Mouse (Mus musculus) limb, embryonic 15.5 days (tissue): Measurements from ENCODE around the gene Cdkn1c. TPM values are rescaled to one million over a fixed set of nuclear protein-coding genes. Genes with fewer than 3 reads are reported as not detected.

ENCODE experiments used
- ATAC-seq: fragments of 200-750 bp; cut with Nextera tagmentation; 2 replicates; pipeline ENCODE4 v1.8.0; 2017; ENCODE audit warnings: low read depth, moderate TSS enrichment; ENCODE audit not compliant: insufficient number of reproducible peaks, low FRiP score, low TSS enrichment
- H3K27ac ChIP-seq: fragments of 300-500 bp; sonication (generic); 2 replicates; pipeline ENCODE4 v1.5.1; 2015; ENCODE audit warnings: moderate library complexity, mild to moderate bottlenecking, inconsistent platforms
- H3K27me3 ChIP-seq: fragments of 300-500 bp; sonication (generic); 2 replicates; pipeline ENCODE4 v1.6.1; 2015; ENCODE audit warnings: inconsistent platforms
- H3K36me3 ChIP-seq: fragments of 300-500 bp; sonication (generic); 2 replicates; pipeline ENCODE4 v1.6.1; 2015; ENCODE audit warnings: inconsistent platforms
- H3K4me1 ChIP-seq: fragments of 300-500 bp; sonication (generic); 2 replicates; pipeline ENCODE4 v1.6.1; 2015; ENCODE audit warnings: inconsistent platforms
- H3K4me2 ChIP-seq: fragments of 300-500 bp; sonication (generic); 2 replicates; pipeline ENCODE4 v1.6.1; 2015; ENCODE audit warnings: mild to moderate bottlenecking, inconsistent platforms
- H3K4me3 ChIP-seq: fragments of 300-500 bp; sonication (generic); 2 replicates; pipeline ENCODE4 v1.5.1; 2015; ENCODE audit warnings: mild to moderate bottlenecking, inconsistent platforms
- H3K9ac ChIP-seq: fragments of 300-500 bp; sonication (generic); 2 replicates; pipeline ENCODE4 v1.6.1; 2015; ENCODE audit warnings: inconsistent platforms
- H3K9me3 ChIP-seq: fragments of 300-500 bp; sonication (generic); 2 replicates; pipeline ENCODE4 v1.6.1; 2016; ENCODE audit warnings: inconsistent platforms
- WGBS: fragments of 180-500 bp; shearing (Covaris S2); methylation state at CpG from one replicate; pipeline ENCODE4 v1.1.7; 2015; 5-methylcytosine and 5-hydroxymethylcytosine counted together
- polyA plus RNA-seq: library from polyadenylated mRNA; unstranded; fragments of >200 nt; fragmentation: Nextera tagmentation; extraction: Ambion mirVana; gene quantifications from 2 replicates; pipeline ENCODE4 v1.2.1, GENCODE M21; 2015

The Cdkn1c gene
- polyA plus RNA-seq, 1 experiment from 2014 or later, result 1,248 TPM

GRCm38 (mm10) chr7:143447130-143447529, 13.7 kb downstream of the Cdkn1c start:
- Histone ChIP-seq H3K27me3 (peaks cover 32% of the 10 kb centered on the region), H3K36me3 (no peaks in the 10 kb centered on the region), H3K27ac (no peak overlapping the region), H3K4me1 (peaks cover 31% of the 10 kb centered on the region), H3K4me2 (no peak overlapping the region), H3K4me3 (no peak overlapping the region), H3K9me3 (no peaks in the 10 kb centered on the region), H3K9ac (no peak overlapping the region)
- ATAC-seq, result no peak
- 68% methylated on average over 2 of the region's 2 CpGs for WGBS

GRCm38 (mm10) chr7:143445651-143446460, 15.0 kb downstream of the Cdkn1c start:
- peaks cover 32% of the 10 kb centered on the region for H3K27me3 ChIP-seq
- no peak for ATAC-seq
- 6% methylated on average over 47 of the region's 53 CpGs for WGBS

GRCm38 (mm10) chr7:143444955-143445648, 15.7 kb downstream of the Cdkn1c start:
- H3K27ac ChIP-seq, result no peak overlapping the region
- H3K9me3 ChIP-seq, result no peaks in the 10 kb centered on the region
- peak overlapping the region; percentile 38 for H3K4me3 ChIP-seq
- peak overlapping the region; percentile 38; the same call in 1 of the 2 replicates for H3K9ac ChIP-seq
- peaks cover 31% of the 10 kb centered on the region for H3K4me1 ChIP-seq
- WGBS, result 4% methylated on average over 55 of the region's 55 CpGs
- ATAC-seq, result no peak
- H3K27me3 ChIP-seq, result peaks cover 32% of the 10 kb centered on the region
- H3K36me3 ChIP-seq, result no peaks in the 10 kb centered on the region
- H3K4me2 ChIP-seq, result peak overlapping the region; percentile 75

More at GRCm38 (mm10) chr7:143445651-143446460, 15.0 kb downstream of the Cdkn1c start:
- Histone ChIP-seq H3K27ac (peak overlapping the region; percentile 57), H3K4me1 (peaks cover 31% of the 10 kb centered on the region), H3K9me3 (no peaks in the 10 kb centered on the region), H3K9ac (peak overlapping the region; percentile 38; the same call in 1 of the 2 replicates), H3K4me3 (peak overlapping the region; percentile 38), H3K4me2 (peak overlapping the region; percentile 75), H3K36me3 (no peaks in the 10 kb centered on the region)

GRCm38 (mm10) chr7:143444580-143444954, 16.3 kb downstream of the Cdkn1c start:
- peaks cover 31% of the 10 kb centered on the region for H3K4me1 ChIP-seq
- 49% methylated on average over 8 of the region's 8 CpGs for WGBS
- no peaks in the 10 kb centered on the region for H3K36me3 ChIP-seq
- H3K27me3 ChIP-seq, result peaks cover 32% of the 10 kb centered on the region
- no peak for ATAC-seq
- no peaks in the 10 kb centered on the region for H3K9me3 ChIP-seq
- H3K4me3 ChIP-seq, result 0 out of 2 replicates have a peak overlapping the region, but pooled peaks have one; percentile 38
- H3K4me2 ChIP-seq, result peak overlapping the region; percentile 75; the same call in 1 of the 2 replicates
- H3K27ac ChIP-seq, result no peak overlapping the region
- H3K9ac ChIP-seq, result no peak overlapping the region

- H3K27me3 ChIP-seq, result peaks cover 9% of the 10 kb centered on the region; the same call in 1 of the 2 replicates
- H3K27ac ChIP-seq, result no peak overlapping the region
- H3K36me3 ChIP-seq, result no peaks in the 10 kb centered on the region
- no peak overlapping the region for H3K4me2 ChIP-seq
- peaks cover 11% of the 10 kb centered on the region for H3K4me1 ChIP-seq
- H3K4me3 ChIP-seq, result no peak overlapping the region
- no peak for ATAC-seq
- H3K9me3 ChIP-seq, result no peaks in the 10 kb centered on the region
- no peak overlapping the region for H3K9ac ChIP-seq
- WGBS, result 79% methylated on average over 1 of the region's 1 CpGs
Measured at GRCm38 (mm10) chr7:143438965-143439364, 21.9 kb downstream of the Cdkn1c start.

GRCm38 (mm10) chr7:143437894-143438581, 22.8 kb downstream of the Cdkn1c start:
- Histone ChIP-seq H3K27me3 (0 out of 2 replicates have a peak, but pooled peaks cover 3% of the 10 kb centered on the region), H3K27ac (peak overlapping the region; percentile 54; the same call in 1 of the 2 replicates), H3K4me3 (peak overlapping the region; percentile 45), H3K4me1 (peaks cover 17% of the 10 kb centered on the region), H3K4me2 (peak overlapping the region; percentile 88), H3K9me3 (no peaks in the 10 kb centered on the region), H3K36me3 (no peaks in the 10 kb centered on the region), H3K9ac (peak overlapping the region; percentile 50)
- 2% methylated on average over 55 of the region's 63 CpGs for WGBS
- no peak for ATAC-seq

GRCm38 (mm10) chr7:143437231-143437893, 23.5 kb downstream of the Cdkn1c start:
- H3K4me3 ChIP-seq, result peak overlapping the region; percentile 45
- peak overlapping the region; percentile 54; the same call in 1 of the 2 replicates for H3K27ac ChIP-seq
- no peaks in the 10 kb centered on the region for H3K9me3 ChIP-seq
- ATAC-seq, result no peak
- peak overlapping the region; percentile 50 for H3K9ac ChIP-seq
- peaks cover 18% of the 10 kb centered on the region for H3K4me1 ChIP-seq
- peak overlapping the region; percentile 88 for H3K4me2 ChIP-seq
- 24% methylated on average over 18 of the region's 18 CpGs for WGBS
- H3K27me3 ChIP-seq, result no peaks in the 10 kb centered on the region
- H3K36me3 ChIP-seq, result no peaks in the 10 kb centered on the region

GRCm38 (mm10) chr7:143433331-143433730, 27.5 kb downstream of the Cdkn1c start:
- H3K9ac ChIP-seq, result no peak overlapping the region
- H3K4me1 ChIP-seq, result peaks cover 15% of the 10 kb centered on the region
- no peak overlapping the region for H3K27ac ChIP-seq
- H3K27me3 ChIP-seq, result no peaks in the 10 kb centered on the region
- no peak overlapping the region for H3K4me3 ChIP-seq
- H3K9me3 ChIP-seq, result no peaks in the 10 kb centered on the region
- no peaks in the 10 kb centered on the region for H3K36me3 ChIP-seq
- ATAC-seq, result no peak
- WGBS, result 44% methylated on average over 7 of the region's 7 CpGs
- no peak overlapping the region for H3K4me2 ChIP-seq

GRCm38 (mm10) chr7:143432631-143433030, 28.2 kb downstream of the Cdkn1c start:
- H3K9me3 ChIP-seq, result no peaks in the 10 kb centered on the region
- H3K27ac ChIP-seq, result no peak overlapping the region
- no peaks in the 10 kb centered on the region for H3K27me3 ChIP-seq
- H3K4me1 ChIP-seq, result peaks cover 9% of the 10 kb centered on the region
- H3K4me3 ChIP-seq, result no peak overlapping the region
- no peaks in the 10 kb centered on the region for H3K36me3 ChIP-seq
- H3K9ac ChIP-seq, result no peak overlapping the region
- WGBS, result 81% methylated on average over 1 of the region's 1 CpGs
- no peak overlapping the region for H3K4me2 ChIP-seq
- ATAC-seq, result no peak

- no peak overlapping the region for H3K9ac ChIP-seq
- H3K27me3 ChIP-seq, result no peaks in the 10 kb centered on the region
Measured at GRCm38 (mm10) chr7:143428814-143429499, 31.9 kb downstream of the Cdkn1c start.

More at GRCm38 (mm10) chr7:143428814-143429499, 31.9 kb downstream of the Cdkn1c start:
- no peak overlapping the region for H3K4me2 ChIP-seq
- 0 out of 2 replicates have a peak, but pooled peaks have one; percentile 13 for ATAC-seq
- 79% methylated on average over 2 of the region's 2 CpGs for WGBS
- peaks cover 7% of the 10 kb centered on the region; the same call in 1 of the 2 replicates for H3K4me1 ChIP-seq
- H3K27ac ChIP-seq, result no peak overlapping the region
- no peaks in the 10 kb centered on the region for H3K36me3 ChIP-seq
- H3K9me3 ChIP-seq, result no peaks in the 10 kb centered on the region
- H3K4me3 ChIP-seq, result no peak overlapping the region
